Mouse (Mus musculus) liver, embryonic 13.5 days (tissue): ENCODE data around the gene Gm11756. TPM values are rescaled to one million over a fixed set of nuclear protein-coding genes. Genes with fewer than 3 reads are reported as not detected.
"Not testable (repeated sequence)": the region's sequence is repeated elsewhere in the genome, so short reads cannot be mapped to it uniquely, and the experiment has no call there.

Experiments used
- ATAC-seq: fragments of 200-750 bp; cut with Nextera tagmentation; 2 replicates; pipeline ENCODE4 v1.8.0; 2017; ENCODE audit warnings: low read depth, mild to moderate bottlenecking, moderate number of reproducible peaks, moderate library complexity
- DNase-seq: peaks from one replicate; pipeline ENCODE4 v3.0.0; 2022
- H3K27ac ChIP-seq: fragments of 300-500 bp; sonication (generic); 2 replicates; pipeline ENCODE4 v1.5.1; 2015; ENCODE audit warnings: moderate library complexity, mild to moderate bottlenecking, inconsistent platforms
- H3K27me3 ChIP-seq: fragments of 300-500 bp; sonication (generic); 2 replicates; pipeline ENCODE4 v1.6.1; 2015; ENCODE audit warnings: mild to moderate bottlenecking, inconsistent platforms
- H3K36me3 ChIP-seq: fragments of 300-500 bp; sonication (generic); 2 replicates; pipeline ENCODE4 v1.6.1; 2015; ENCODE audit warnings: mild to moderate bottlenecking, inconsistent platforms
- H3K4me1 ChIP-seq: fragments of 300-500 bp; sonication (generic); replicated peaks from 2 replicates; pipeline ENCODE4 v1.6.1; 2015; ENCODE audit warnings: inconsistent platforms
- H3K4me2 ChIP-seq: fragments of 300-500 bp; sonication (generic); 2 replicates; pipeline ENCODE4 v1.6.1; 2015; ENCODE audit warnings: inconsistent platforms, mild to moderate bottlenecking, moderate library complexity
- H3K4me3 ChIP-seq: fragments of 300-500 bp; sonication (generic); replicated peaks from 2 replicates; pipeline ENCODE4 v1.5.1; 2015; ENCODE audit warnings: mild to moderate bottlenecking, inconsistent platforms
- H3K9ac ChIP-seq: fragments of 300-500 bp; sonication (generic); 2 replicates; pipeline ENCODE4 v1.6.1; 2015; ENCODE audit warnings: mild to moderate bottlenecking, inconsistent platforms
- H3K9me3 ChIP-seq: fragments of 300-500 bp; sonication (generic); replicated peaks from 2 replicates; pipeline ENCODE4 v1.6.1; 2016; ENCODE audit warnings: inconsistent platforms
- WGBS: fragments of 180-500 bp; shearing (Covaris S2); methylation state at CpG from one replicate; pipeline ENCODE4 v1.1.7; 2015; ENCODE audit not compliant: insufficient replicate concordance; 5-methylcytosine and 5-hydroxymethylcytosine counted together
- polyA plus RNA-seq: library from polyadenylated mRNA; unstranded; fragments of >200 nt; fragmentation: Nextera tagmentation; extraction: Ambion mirVana; gene quantifications from 2 replicates; pipeline ENCODE4 v1.2.1, GENCODE M21; 2015

The Gm11756 gene
- not detected in 2 replicates for polyA plus RNA-seq

- DNase-seq, H3K9ac ChIP-seq, H3K9me3 ChIP-seq, H3K4me1 ChIP-seq, H3K4me2 ChIP-seq, H3K4me3 ChIP-seq, H3K36me3 ChIP-seq, H3K27ac ChIP-seq, H3K27me3 ChIP-seq, ATAC-seq: not testable (repeated sequence)
- 61% methylated on average over 6 of the region's 6 CpGs for WGBS
Measured at GRCm38 (mm10) chr4:73920660-73921059, at the start of gene Gm11756. Gene Gm11756 (minus strand): TSS chr4:73920760.

- Histone ChIP-seq H3K9me3 (no peaks in the 10 kb centered on the region), H3K27me3 (no peaks in the 10 kb centered on the region), H3K4me3 (no peak within 1 kb of the TSS), H3K4me1 (no peaks in the 10 kb centered on the region), H3K27ac (no peak within 1 kb of the TSS), H3K36me3 (no peaks in the 10 kb centered on the region), H3K4me2 (no peak within 1 kb of the TSS), H3K9ac (no peak within 1 kb of the TSS)
- WGBS, result 64% methylated on average over 8 of the region's 8 CpGs
- DNase-seq, result no peak
- no peak for ATAC-seq
Measured at GRCm38 (mm10) chr4:73950375-73950896, 29.9 kb upstream of the Gm11756 start, which contains the start of gene 2310002L09Rik. Gene 2310002L09Rik (minus strand): TSS chr4:73950846.

GRCm38 (mm10) chr4:73905853-73906252, 14.7 kb downstream of the Gm11756 start, which contains the start of gene Gm13871:
Gene Gm13871 (minus strand): TSS chr4:73905953.
- not testable (repeated sequence) for H3K9ac ChIP-seq, H3K9me3 ChIP-seq, H3K27me3 ChIP-seq, H3K4me2 ChIP-seq, H3K4me1 ChIP-seq, H3K27ac ChIP-seq, H3K36me3 ChIP-seq, ATAC-seq, H3K4me3 ChIP-seq, DNase-seq
- WGBS, result no CpG with 5 or more reads among the region's 4 CpGs

GRCm38 (mm10) chr4:73891012-73891411, 29.5 kb downstream of the Gm11756 start, which contains the start of gene Gm11757:
Gene Gm11757 (minus strand): TSS chr4:73891112.
- not testable (repeated sequence) for DNase-seq, H3K36me3 ChIP-seq, H3K4me3 ChIP-seq, H3K9me3 ChIP-seq, H3K9ac ChIP-seq, ATAC-seq, H3K27me3 ChIP-seq, H3K27ac ChIP-seq, H3K4me2 ChIP-seq, H3K4me1 ChIP-seq
- no CpG with 5 or more reads among the region's 4 CpGs for WGBS

- not testable (repeated sequence) for DNase-seq, H3K4me1 ChIP-seq, ATAC-seq, H3K9ac ChIP-seq, H3K27me3 ChIP-seq, H3K27ac ChIP-seq, H3K36me3 ChIP-seq, H3K4me2 ChIP-seq, H3K4me3 ChIP-seq, H3K9me3 ChIP-seq
- WGBS, result no CpG with 5 or more reads among the region's 4 CpGs
Measured at GRCm38 (mm10) chr4:73876166-73876565, 44.4 kb downstream of the Gm11756 start, which contains the start of gene Gm11758. Gene Gm11758 (minus strand): TSS chr4:73876266.

Other genes starting within 250 kb of the Gm11756 start
- gene Gm428, start 237.2 kb downstream of the Gm11756 start, polyA plus RNA-seq, result not detected in 2 replicates
- not detected in 2 replicates for gene Rasef, start 129.8 kb downstream of the Gm11756 start, polyA plus RNA-seq
- gene Gm11758, start 44.5 kb downstream of the Gm11756 start, polyA plus RNA-seq, result not detected in 2 replicates
- not detected in 2 replicates for gene Gm11757, start 29.6 kb downstream of the Gm11756 start, polyA plus RNA-seq
- gene Gm13871, start 14.8 kb downstream of the Gm11756 start, polyA plus RNA-seq, result not detected in 2 replicates
- 0.12 TPM in 1 of 2 replicates, not detected in the other for gene 2310002L09Rik, start 30.1 kb upstream of the Gm11756 start, polyA plus RNA-seq
- 0.07 and 0.13 TPM in 2 replicates for gene Frmd3, start 92.7 kb upstream of the Gm11756 start, polyA plus RNA-seq